Mouse (Mus musculus) E14TG2a.4 (cell line): ENCODE data around the gene Prpmp5.
"Not testable (repeated sequence)": the region's sequence is repeated elsewhere in the genome, so short reads cannot be mapped to it uniquely, and the experiment has no call there.

Experiments used
- H3K27me3 ChIP-seq: 2 replicates; pipeline ENCODE4 v1.6.1; 2014; ENCODE audit warnings: low read length, control low read depth; ENCODE audit not compliant: insufficient read depth
- H3K36me3 ChIP-seq: 2 replicates; pipeline ENCODE4 v1.6.1; 2014; ENCODE audit warnings: low read length, control low read depth; ENCODE audit not compliant: insufficient read depth
- H3K4me1 ChIP-seq: replicated peaks from 2 replicates; pipeline ENCODE4 v1.6.1; 2014; ENCODE audit warnings: low read depth, low read length, control low read depth
- H3K4me3 ChIP-seq: replicated peaks from 2 replicates; pipeline ENCODE4 v1.5.1; 2014; ENCODE audit warnings: mild to moderate bottlenecking, low read length
- H3K9me3 ChIP-seq: 2 replicates; pipeline ENCODE4 v1.6.1; 2014; ENCODE audit warnings: low read length, control low read depth

The Prpmp5 gene

DNA sequence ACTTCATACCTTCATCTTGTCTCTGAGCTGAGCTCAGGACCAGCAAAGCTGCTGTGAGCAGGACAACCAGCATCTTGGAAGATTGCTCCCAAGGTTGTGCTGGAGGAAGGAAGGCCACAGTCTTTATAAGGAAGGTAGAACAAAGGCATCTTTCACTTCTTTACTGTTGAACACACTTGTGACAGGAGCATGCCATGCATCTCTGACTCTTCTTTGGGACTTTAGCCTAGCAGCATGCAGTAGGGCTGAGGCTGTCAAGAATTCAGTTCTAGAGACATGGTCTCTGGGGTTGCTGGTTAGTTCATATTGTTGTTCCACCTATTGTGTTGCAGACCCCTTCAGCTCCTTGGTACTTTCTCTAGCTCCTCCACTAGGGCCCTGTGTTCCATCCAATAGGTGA lies at the start of gene Prpmp5:
Gene Prpmp5 (minus strand): TSS at position 101 of the 400 bp plus-strand sequence.
- not testable (repeated sequence) for H3K27me3 ChIP-seq, H3K4me3 ChIP-seq, H3K4me1 ChIP-seq, H3K9me3 ChIP-seq, H3K36me3 ChIP-seq

DNA sequence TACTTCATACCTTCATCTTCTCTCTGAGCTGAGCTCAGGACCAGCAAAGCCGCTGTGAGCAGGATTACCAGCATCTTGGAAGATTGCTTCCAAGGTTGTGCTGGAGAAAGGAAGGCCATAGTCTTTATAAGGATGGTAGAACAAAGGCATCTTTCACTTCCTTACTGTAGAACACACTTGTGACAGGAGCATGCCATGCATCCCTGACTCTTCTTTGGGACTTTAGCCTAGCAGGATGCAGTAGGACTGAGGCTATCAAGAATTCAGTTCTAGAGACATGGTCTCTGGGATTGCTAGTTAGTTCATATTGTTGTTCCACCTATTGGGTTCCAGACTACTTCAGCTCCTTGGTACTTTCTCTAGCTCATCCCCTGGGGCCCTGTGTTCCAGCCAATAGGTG lies 49.5 kb upstream of the Prpmp5 start, which contains the start of gene Gm8882:
Gene Gm8882 (minus strand): TSS at position 101 of the 400 bp plus-strand sequence.
- H3K27me3 ChIP-seq, H3K9me3 ChIP-seq, H3K4me3 ChIP-seq, H3K4me1 ChIP-seq, H3K36me3 ChIP-seq: not testable (repeated sequence)
